Mouse (Mus musculus) left cerebral cortex, postnatal 10 days (tissue): ENCODE measurements around the gene Pfas. TPM values are rescaled to one million over a fixed set of nuclear protein-coding genes. Genes with fewer than 3 reads are reported as not detected.
"Not testable (repeated sequence)": the region's sequence is repeated elsewhere in the genome, so short reads cannot be mapped to it uniquely, and the experiment has no call there.

Source experiments
- DNase-seq, 2 experiments: peaks; one replicate each; pipeline ENCODE4 v3.0.0; 2021 to 2022; ENCODE audit warnings: low spot score in 2 of 2, mixed read lengths in 1 of 2; ENCODE audit errors: extremely low spot score in 1 of 2
- intact Hi-C: fragments of 180-260 bp; cut with DNase I; formaldehyde crosslinking; loops from one replicate; pipeline ENCODE4 v1.15.1; 2025
- total RNA-seq, 2 experiments: library from RNA; stranded (reverse); gene quantifications; 2 replicates each; pipeline ENCODE4 v1.2.3; 2021

The Pfas gene
- total RNA-seq, 2 experiments from 2014 or later: 24.4 to 28.1 TPM

DNA sequence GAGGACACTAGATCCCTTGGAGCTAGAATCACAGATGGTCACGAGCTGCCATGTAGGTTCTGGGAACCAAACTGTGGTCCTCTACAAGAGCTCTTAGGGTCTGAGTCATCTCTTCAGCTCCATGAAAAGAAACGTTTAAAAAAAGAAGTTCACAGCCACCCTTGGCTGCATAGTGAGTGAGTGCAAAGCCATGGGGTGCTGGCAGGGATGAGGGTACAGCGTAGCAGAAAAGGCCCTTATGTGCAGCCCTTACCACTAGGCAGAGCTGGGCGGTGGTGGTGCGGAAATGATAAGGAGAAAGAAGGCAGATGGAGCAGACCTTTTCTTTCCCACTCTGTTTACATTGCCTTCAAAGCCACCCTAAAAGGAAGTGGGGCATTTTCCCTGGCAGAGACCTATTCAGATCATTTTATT is 28.9 kb downstream of the Pfas start:
- no peak for DNase-seq
- intact Hi-C loops: no loop called here

DNA sequence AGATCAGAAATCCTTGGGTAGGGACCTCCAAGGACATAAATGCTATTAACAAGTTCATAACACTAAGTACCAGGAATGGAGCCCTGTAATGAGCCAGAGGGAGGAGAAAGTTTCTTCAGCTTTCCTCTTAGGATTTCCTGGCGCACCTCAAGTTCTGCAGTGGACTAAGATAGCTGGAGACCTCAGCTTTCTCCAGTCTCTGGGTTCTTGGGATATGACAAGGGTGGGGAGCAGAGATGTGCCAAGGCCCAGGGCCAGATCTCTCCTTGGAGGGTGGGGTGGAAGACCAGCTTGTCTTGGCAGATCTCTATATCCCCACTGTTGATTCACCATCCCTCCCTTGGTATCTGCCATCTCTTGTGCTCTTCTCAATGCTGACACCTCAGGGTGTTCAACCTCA is 32.7 kb downstream of the Pfas start:
- intact Hi-C loops: no loop called here
- no peak for DNase-seq

DNA sequence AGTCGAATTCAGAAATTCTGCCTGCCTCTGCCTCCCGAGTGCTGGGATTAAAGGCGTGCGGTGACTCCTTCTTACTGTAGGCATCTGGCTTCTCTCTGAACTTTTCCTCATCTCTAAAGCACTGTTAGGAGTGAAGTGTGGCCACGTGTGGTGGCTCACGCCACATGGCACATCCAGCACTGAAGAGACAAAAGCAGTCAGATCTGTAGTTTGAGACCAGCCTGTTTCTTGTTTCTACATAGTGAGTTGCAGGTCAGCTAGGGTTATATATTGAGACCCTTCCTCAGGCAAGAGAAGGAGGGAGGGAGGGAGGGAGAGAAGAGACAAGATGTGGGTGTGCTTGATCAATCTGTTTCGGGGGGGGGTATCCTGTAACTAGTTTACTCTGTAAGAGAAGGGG is 33.2 kb downstream of the Pfas start, which contains the start of gene Rangrf:
TSS of gene Rangrf (minus strand) at position 101 of the 400 bp plus-strand sequence.
- intact Hi-C loops: no loop called here

DNA sequence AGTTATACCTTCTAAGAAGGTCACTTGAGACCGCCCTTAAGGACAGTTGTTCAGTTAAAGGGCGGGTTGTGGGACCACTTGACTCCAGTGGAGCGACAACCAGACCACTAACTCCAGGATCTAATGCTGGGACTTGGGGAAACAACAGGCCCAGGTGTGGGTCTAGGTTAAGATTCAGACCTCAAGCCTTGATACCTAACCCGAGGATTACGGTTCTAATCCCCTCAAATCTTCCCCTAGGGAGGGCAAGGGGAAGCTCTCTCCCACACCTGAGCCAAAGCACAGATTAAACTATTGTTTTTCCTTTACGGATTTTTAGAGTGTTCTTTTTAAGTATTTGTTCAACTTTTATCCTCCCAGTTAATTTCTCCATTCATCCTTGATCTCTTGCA is 34.2 kb downstream of the Pfas start:
- intact Hi-C loops: no loop called here
- DNase-seq: no peak

More for the DNA sequence above, 33.2 kb downstream of the Pfas start, which contains the start of gene Rangrf:
- no peak for DNase-seq

DNA sequence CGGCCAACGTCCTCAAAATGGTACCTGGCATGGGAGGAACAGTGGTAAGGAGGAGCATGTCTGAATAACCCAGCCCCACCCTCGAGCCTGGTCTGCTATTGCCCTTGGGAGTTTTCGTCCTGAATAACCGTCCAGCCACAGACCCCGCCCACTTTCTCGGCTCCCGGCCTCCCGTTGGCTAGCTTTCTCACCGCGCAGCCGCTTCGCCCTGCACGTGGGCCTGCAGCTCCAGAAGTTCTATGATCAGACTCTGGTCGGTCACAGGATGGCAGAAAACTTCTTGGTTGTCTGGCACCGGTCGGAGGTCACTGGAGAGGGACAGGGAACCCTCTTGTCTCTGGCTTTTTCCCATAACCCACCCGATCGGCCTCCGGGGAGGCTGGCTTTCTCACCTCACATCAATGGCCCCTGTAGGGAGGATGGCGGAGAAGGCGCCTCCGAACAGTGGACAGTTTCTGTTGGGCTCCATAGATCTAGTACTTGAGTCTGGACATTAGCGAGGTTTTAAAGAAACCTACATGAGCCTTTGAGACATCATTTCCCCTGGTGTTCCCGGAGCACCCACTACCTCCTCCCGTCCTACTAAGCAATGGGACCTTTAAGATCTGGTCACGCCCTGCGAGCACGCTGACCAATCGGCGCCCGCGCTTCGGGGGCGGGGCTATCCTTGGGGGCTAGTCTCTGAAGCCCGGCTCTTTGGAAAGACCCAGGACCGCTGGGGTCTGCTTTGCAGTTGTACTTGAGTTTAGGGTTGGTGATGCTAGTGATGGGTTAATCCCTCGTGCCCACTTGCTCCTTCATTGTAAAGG is 34.8 kb downstream of the Pfas start:
- intact Hi-C loops: not testable (repeated sequence)
- DNase-seq: peak; percentile 76 to 90

DNA sequence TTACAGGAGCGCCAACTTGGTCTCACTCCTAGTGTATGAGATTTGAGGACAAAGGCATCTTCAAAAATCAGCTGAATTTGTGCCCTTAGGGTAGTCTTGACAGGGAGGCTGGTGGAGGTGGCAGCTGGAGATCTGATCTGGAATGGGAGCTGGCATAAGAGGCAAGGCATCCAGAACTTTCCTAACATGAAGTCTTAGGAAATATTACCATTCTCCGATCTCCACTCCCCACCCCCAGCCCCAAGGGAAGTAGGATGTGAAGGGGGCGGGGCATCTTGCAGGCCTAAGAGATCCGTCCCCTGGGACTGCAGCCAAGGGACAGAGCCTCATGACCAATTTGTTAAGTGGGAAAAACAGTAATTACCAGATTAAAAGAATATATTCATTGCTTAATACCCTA is 38.0 kb downstream of the Pfas start:
- intact Hi-C loops: no loop called here
- DNase-seq: peak in 1 of 2 experiments; percentile 69

DNA sequence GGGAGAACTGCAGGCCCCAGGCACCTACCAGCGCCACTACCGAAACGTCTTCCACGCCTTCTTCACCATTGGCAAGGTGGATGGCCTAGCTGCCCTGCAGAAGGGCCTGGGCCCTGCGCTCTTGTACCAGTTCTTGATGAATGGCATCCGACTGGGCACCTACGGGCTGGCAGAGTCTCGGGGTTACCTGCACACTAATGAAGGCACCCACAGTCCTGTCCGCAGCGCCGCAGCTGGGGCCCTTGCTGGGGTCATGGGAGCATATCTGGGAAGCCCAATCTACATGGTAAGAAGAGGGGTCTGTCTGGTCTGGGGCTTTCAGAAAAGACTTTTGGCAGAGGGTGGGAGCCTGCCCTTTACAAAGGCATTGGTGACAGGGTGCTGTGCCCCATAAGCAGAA is 39.5 kb downstream of the Pfas start:
- peak in 1 of 2 experiments; percentile 28 for DNase-seq
- intact Hi-C loops: no loop called here

DNA sequence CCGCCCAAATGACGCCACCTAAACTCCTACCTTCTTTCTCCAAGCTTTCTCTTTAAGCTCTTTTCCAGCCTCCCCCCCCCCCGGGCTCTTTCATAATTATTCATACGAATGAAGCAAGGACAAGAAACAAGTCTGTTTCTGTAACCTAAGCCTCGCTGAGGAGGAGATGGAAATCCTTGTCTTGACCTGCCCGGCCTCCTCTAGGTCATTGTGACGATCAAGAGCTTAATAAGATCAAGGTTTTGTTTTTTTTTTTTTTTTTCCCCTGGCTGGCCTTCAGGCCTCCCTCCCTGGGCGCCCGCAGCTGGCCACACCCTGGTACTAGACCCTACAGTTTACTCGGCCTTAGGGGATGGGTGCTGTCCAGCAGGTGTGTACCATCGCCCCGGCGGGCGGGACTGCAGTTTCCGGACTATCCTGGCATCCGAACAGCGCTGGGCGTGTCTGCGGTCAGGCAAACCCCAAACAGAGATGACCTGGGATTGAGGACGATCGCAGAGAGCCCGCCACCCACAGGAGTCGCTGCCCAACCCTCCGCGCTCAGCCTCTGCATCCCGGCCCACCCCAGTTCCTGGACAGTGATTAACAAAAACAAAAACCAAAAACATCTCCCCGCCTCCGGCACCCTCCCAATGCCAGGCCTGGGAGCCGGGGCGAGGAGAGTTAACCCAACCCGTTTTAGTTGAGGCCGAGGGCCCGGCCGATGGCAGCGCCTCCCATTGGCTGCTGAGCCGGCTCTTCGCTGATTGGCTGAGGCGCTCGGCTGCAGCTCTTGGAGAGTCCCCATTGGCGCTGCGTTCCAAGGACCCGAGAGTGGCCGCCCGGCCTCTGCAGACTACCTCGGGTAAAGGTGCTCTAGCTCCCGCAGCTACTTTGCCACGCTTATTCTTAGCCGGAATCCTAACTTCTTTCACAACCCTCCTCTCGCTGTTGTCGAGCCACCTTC is 40.6 kb downstream of the Pfas start, which contains the start of gene Slc25a35:
TSS of gene Slc25a35 (plus strand) at position 795 of the 946 bp plus-strand sequence.
- intact Hi-C loops: no loop called here
- DNase-seq: peak; percentile 91 to 94

DNA sequence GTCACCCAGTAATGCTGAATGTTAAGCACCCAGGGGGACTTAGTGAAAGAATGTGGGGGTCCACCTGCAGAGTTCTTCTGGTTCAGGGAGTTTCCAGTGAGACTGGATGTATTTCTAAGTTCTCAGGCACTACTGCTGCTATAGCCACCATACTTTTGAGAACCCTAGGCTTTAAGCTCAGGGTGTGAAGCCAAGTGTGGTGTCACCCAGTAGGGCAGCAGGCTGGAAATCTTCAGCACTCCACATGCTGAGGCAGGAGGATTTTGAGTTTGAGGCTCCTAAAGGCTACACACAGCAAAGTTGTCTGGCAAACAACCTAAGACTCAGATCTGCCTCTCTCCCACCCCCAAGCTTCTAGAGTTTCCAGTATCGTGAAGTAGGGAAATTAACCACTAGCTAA is 41.7 kb downstream of the Pfas start:
- no peak for DNase-seq
- intact Hi-C loops: no loop called here

DNA sequence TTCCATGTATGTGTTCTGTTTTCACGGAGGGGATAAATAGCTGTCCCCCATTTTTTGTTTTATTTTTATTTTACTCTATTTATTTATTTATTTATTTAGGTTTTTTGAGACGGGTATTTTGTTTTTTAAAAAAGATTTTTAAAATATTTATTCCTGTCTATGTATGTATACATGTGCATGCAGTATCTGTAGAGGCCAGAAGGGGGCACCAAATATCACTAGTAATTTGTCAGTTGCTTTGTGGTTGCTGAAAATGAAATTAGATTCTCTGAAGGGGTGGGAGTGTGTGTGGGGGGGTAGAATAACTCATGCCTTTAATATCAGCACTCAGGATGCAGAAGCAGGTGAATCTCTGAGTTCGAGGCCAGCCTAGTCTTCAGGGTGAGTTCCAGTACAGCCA is 42.4 kb downstream of the Pfas start:
- DNase-seq: no peak
- intact Hi-C loops: no loop called here

DNA sequence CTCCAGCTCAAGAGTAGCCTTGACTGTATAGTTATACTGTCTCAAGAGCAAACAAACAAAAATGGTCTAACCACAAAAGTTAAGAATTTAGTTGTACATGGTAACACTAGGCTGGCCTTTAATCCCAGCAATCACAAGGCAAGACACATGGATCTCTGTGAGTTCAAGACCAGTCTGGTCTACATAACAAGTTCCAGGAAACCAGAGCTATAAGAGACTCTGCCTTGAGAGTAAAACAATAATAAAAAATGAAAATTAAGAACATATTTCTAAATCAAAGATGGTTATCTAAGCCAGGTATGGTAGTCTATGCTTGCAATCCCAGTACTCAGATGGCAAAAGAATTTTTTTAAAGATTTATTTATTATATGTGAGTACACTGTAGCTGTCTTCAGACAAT is 43.2 kb downstream of the Pfas start:
- DNase-seq: no peak
- intact Hi-C loops: no loop called here

DNA sequence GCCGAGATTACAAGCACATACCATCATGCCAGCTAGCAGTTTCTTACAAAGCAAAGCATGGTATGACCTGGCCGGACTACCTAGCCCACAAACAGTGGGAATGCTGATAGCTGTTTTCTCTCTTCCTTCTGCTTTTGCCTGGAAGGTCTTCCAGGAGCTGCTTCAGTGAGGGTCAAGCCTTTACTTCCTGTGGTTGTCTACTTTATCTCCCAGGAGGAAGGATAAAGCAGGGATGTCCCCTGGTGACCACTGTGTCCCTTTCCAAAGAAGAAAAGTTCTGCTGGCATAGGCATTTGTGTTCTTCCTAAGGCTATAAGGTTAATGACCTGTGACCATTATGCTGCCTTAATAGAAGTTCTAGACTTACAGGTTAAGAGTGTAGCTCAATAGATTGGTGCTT is 44.9 kb downstream of the Pfas start:
- intact Hi-C loops: no loop called here

DNA sequence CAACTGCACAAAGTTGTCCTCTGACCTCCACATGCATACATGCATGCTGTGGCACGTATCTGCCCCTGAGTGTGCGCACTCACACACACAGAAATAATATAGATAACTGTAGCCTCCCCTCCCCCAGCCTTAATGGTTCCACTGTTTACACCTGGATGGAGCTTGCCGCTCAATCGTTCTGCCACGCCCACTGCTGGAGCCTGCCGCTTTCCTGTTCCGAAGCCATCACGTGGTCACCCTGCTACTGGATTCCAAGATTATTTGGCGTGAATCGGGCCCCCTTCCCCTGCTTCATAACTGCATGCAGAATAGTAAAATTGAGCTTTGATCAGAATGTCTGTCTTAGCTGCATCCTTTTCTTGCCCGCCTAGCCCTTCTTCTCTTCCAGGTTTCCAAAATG is 46.1 kb downstream of the Pfas start:
- DNase-seq, intact Hi-C loops: not testable (repeated sequence)

More for the DNA sequence above, 44.9 kb downstream of the Pfas start:
- no peak for DNase-seq

DNA sequence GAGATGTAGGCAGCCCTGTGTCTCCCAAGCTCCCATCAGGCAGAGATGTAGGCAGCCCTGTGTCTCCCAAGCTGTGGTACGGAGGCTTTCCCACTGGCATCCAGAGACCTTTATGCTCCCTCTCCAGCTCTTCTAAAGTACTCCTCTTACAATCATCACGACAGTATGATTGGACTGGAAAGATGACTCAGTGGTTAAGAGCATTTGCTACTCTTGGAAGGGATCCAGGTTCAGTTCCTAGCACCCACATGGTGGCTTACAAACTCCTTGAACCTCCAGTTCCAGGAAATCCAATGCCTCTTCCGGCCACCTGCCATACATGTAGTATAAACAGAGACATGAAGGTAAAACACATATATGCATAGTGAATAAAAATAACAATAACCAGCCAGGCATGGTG is 46.7 kb downstream of the Pfas start:
- intact Hi-C loops: no loop called here
- no peak for DNase-seq

DNA sequence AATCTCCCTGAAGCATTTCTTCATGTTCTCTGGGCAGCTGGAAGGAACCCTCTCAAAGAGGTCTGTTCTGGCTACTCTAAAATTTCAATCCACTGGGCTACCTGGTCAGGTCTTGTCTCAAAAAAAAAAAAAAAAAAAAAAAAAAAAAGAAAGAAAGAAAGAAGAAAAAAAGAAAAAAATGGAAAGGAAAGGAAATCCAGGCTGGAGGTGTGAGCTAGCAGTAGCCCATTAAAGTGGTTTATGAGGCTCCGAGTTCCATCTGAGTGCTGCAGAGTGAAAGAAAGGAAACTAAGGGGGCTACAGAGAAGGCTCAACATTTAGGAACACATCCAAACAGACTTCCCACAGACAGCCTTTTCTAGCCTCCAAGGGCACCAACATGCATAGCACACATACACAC is 50.3 kb downstream of the Pfas start:
- intact Hi-C loops: no loop called here
- DNase-seq: no peak

DNA sequence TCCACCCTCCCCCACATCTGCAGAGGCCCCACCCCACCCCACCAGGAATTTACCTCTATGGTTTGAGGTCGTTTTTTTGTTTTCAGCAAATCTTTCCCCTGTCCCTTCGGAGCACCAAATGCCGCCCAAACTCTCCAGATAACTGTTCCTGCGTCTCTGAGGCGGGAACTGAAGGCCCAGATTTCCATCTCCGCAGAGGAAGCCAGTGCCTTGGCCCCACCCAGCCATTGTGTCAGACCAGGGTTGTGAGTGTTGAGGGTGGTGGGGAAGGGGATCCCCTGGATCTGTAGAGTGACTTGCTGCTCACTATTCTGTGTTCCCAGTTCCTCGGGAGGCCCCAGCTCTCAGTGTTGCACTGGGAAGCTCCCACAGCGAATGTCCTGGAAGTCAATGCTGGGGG is 51.0 kb downstream of the Pfas start, which contains the start of gene Arhgef15:
TSS of gene Arhgef15 (minus strand) at position 173 of the 400 bp plus-strand sequence.
- DNase-seq: no peak
- intact Hi-C loops: no loop called here

DNA sequence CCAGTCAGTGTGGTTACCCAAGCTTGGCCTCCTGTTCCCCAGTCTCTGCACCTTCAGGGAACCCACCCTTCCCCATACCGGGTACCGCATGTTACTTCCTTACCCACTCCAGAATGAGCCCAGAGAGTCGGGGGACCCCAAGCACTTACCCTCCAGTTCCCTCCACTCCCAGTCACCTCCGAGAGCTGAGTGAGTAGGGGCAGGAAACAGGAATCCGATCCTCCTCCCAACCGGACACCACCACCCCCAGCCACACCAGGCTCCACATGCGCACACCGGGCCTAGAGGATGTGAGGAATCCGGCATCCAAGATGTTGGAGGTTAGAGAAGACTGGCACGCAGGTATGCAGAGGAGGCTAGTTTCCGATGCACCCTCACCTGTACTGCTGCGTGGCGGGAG is 51.6 kb downstream of the Pfas start:
- intact Hi-C loops: no loop called here
- no peak for DNase-seq

DNA sequence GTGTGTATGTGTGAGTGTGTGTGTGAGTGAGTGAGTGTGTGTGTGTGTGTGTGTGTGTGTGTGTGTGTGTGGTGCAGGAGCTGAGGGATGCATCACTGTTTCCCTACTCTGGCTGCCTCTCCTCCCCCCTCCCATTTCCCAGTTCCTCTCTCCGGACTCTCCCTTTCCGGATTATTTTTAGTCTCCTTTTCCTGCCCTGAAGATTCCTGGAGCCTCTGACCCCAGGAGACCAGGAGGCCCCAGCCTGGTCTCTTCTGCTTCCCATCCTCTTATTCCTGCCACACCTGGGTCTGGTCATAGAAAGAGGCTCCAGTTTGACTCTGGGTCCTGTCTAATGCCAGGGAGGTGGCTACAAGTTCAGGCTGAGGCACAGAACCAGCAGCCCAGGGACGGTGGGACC is 52.2 kb downstream of the Pfas start:
- intact Hi-C loops: no loop called here
- DNase-seq: no peak

DNA sequence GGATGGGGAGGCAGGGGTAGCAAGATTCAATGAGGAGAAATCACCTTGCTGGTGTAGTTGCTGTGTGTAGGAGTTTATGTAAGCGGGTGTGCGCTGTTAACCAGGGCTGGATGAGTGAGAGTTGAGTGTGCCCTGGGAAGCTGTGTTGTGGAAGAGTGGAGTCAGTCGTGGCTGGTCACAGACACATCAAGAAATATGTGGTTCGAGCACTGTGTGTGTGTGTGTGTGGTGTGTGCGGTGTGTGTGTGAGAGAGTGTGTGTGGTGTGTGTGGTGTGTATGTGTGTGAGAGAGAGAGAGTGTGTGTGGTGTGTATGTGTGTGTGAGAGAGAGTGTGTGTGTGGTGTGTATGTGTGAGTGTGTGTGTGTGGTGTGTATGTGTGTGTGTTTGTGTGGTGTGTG is 52.8 kb downstream of the Pfas start:
- no peak for DNase-seq
- intact Hi-C loops: no loop called here

DNA sequence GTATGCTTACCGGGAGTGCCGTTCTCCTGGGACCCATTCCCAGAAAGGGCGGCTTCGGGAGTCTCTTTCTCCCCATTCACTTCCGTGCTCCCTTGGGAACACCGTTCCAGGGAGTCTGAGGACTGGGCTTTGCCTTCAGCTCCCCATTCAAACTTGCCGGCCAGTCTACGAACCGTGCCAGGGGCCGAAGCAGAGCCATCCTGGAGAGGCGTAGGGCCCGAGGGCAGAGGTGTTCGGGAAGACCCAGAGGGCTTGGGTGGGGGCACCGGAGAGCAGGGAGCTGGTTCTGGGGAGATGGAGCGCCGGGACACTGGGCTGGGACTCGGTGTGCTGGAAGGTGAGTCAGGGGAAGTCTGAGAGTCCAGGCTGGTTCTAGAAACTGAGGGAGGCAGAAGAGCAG is 53.9 kb downstream of the Pfas start:
- DNase-seq: no peak
- intact Hi-C loops: no loop called here
